Mouse (Mus musculus) myocyte (in vitro differentiated cells): ENCODE measurements around the gene Ahnak. TPM values are rescaled to one million over a fixed set of nuclear protein-coding genes. Genes with fewer than 3 reads are reported as not detected.
"Not testable (repeated sequence)": the region's sequence is repeated elsewhere in the genome, so short reads cannot be mapped to it uniquely, and the experiment has no call there.

ENCODE experiments used
- H3K27me3 ChIP-seq: one replicate; pipeline ENCODE4 v1.6.1; 2011; ENCODE audit not compliant: control insufficient read depth, insufficient read depth, insufficient read length
- H3K36me3 ChIP-seq: one replicate; pipeline ENCODE4 v1.6.1; 2011; ENCODE audit not compliant: control insufficient read depth, insufficient read depth
- H3K4me2 ChIP-seq: one replicate; pipeline ENCODE4 v1.6.1; 2011; ENCODE audit warnings: low read depth, control low read depth
- H3K4me3 ChIP-seq: one replicate; pipeline ENCODE4 v1.5.1; 2011; ENCODE audit warnings: mild to moderate bottlenecking, control low read depth, moderate library complexity
- H3K79me2 ChIP-seq: one replicate; pipeline ENCODE4 v1.6.1; 2011; ENCODE audit not compliant: control insufficient read depth, insufficient read depth
- H3ac ChIP-seq: one replicate; pipeline ENCODE4 v1.6.1; 2011; ENCODE audit not compliant: control insufficient read depth, insufficient read length
- CEBPB ChIP-seq: IDR thresholded peaks from 2 replicates; pipeline ENCODE4 v1.6.1; 2011; ENCODE audit warnings: mild to moderate bottlenecking, moderate library complexity; ENCODE audit not compliant: poor library complexity, insufficient read depth, severe bottlenecking
- E2F4 ChIP-seq: IDR thresholded peaks from one replicate; pipeline ENCODE4 v1.6.1; 2011; ENCODE audit warnings: mild to moderate bottlenecking, control low read depth, moderate library complexity; ENCODE audit not compliant: insufficient read depth
- MAX ChIP-seq: IDR thresholded peaks from one replicate; pipeline ENCODE4 v1.6.1; 2011; ENCODE audit warnings: low read depth, mild to moderate bottlenecking, control low read depth
- MYOD1 ChIP-seq, 3 experiments: IDR thresholded peaks; one replicate each; pipeline ENCODE4 v1.6.1; 2011; ENCODE audit warnings: control low read depth in 2 of 3, low read depth in 2 of 3, mild to moderate bottlenecking in 2 of 3, moderate library complexity in 1 of 3; ENCODE audit not compliant: insufficient read length in 2 of 3, control insufficient read depth in 1 of 3
- MYOG ChIP-seq, 3 experiments: IDR thresholded peaks; one replicate each; pipeline ENCODE4 v1.6.1; 2011; ENCODE audit warnings: control low read depth in 2 of 3, low read depth in 2 of 3, mild to moderate bottlenecking in 2 of 3; ENCODE audit not compliant: insufficient read length in 2 of 3, control insufficient read depth in 1 of 3, insufficient read depth in 1 of 3
- POLR2A ChIP-seq: IDR thresholded peaks from one replicate; pipeline ENCODE4 v1.6.1; 2011; ENCODE audit warnings: low read depth, mild to moderate bottlenecking, control low read depth, moderate library complexity; ENCODE audit not compliant: insufficient read length
- POLR2AphosphoS2 ChIP-seq: IDR thresholded peaks from one replicate; pipeline ENCODE4 v1.6.1; 2011; ENCODE audit warnings: low read depth, control low read depth; ENCODE audit not compliant: insufficient read length
- REST ChIP-seq: IDR thresholded peaks from one replicate; pipeline ENCODE4 v1.6.1; 2011; ENCODE audit warnings: mild to moderate bottlenecking, control low read depth, moderate library complexity; ENCODE audit not compliant: insufficient read depth, insufficient read length
- SRF ChIP-seq: IDR thresholded peaks from one replicate; pipeline ENCODE4 v1.6.1; 2011; ENCODE audit warnings: low read depth; ENCODE audit not compliant: control insufficient read depth, insufficient read length
- TCF12 ChIP-seq: IDR thresholded peaks from one replicate; pipeline ENCODE4 v1.6.1; 2011; ENCODE audit warnings: mild to moderate bottlenecking, control low read depth; ENCODE audit not compliant: poor library complexity, insufficient read depth, severe bottlenecking
- TCF3 ChIP-seq: IDR thresholded peaks from one replicate; pipeline ENCODE4 v1.6.1; 2011; ENCODE audit warnings: low read depth, control low read depth; ENCODE audit not compliant: insufficient read length
- USF1 ChIP-seq: IDR thresholded peaks from one replicate; pipeline ENCODE4 v1.6.1; 2011; ENCODE audit warnings: low read depth, mild to moderate bottlenecking, control low read depth, moderate library complexity
- polyA plus RNA-seq: library from polyadenylated mRNA; unstranded; fragments of >200 nt; fragmentation: generic; extraction: Trizol; gene quantifications from one replicate; pipeline ENCODE4 v1.2.1, GENCODE M21; 2012; ENCODE audit warnings: missing spikeins

Ahnak gene
- polyA plus RNA-seq, 1 experiment = 93.3 TPM

DNA sequence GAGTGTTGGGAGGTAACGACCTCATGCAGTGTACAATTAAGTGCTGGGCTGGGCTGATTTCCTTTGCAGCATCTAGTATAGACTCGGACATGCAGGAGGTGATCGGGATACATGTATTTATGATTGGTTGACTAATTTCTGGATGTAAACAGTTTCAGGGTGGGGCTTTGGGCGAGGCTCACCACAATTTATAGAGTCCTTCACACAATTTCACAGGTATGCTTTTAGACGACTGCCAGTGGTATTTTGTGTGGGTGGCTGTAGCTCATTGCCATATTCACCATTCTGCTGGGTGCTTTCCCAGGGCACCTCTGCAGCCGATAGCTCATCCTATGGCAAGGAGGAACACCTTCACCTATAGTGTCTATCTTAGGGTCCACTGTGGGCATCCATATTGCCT, 9.5 kb downstream of the Ahnak start:
- H3K27me3 ChIP-seq = no peaks in the 10 kb centered on the region
- peak overlapping the region; percentile 100 for H3K4me2 ChIP-seq
- H3K4me3 ChIP-seq = no peak overlapping the region

DNA sequence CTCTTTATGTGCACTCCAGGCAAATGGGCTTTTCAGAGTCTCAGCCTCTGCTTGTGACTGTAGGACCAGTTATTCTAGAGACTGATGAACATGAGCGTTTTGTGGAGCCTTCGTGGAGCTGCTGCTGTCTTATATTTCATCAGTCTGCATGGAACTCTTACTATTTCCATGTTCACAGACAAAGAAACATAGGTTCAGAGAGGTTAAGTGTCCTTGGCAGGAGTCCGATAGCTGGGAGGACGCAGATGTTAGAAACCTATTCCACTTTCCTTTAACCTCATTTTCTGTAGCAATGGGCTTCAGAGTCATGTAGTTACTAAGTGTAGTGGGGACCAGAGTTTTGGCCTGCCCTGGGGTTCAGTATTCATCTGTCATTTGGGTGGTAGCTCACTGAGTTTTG, 10.1 kb downstream of the Ahnak start:
- peaks cover 99% of the 10 kb centered on the region for H3K79me2 ChIP-seq
- peaks cover 53% of the 10 kb centered on the region for H3K36me3 ChIP-seq
- TF ChIP-seq POLR2A (no peak), MYOG (IDR thresholded peaks at IDR 0.05; ENCODE audit: control insufficient read depth in 1 of 3, insufficient read depth in 1 of 3, insufficient read length in 2 of 3, low read depth in 2 of 3) (no peak), SRF (no peak), REST (no peak), MYOD1 (IDR thresholded peaks at IDR 0.05; ENCODE audit: control insufficient read depth in 1 of 3, insufficient read length in 2 of 3, low read depth in 2 of 3) (no peak)
- H3K4me3 ChIP-seq = no peak overlapping the region
- H3ac ChIP-seq = no peak overlapping the region
- no peaks in the 10 kb centered on the region for H3K27me3 ChIP-seq
- peak overlapping the region; percentile 100 for H3K4me2 ChIP-seq

More for the DNA sequence above, 9.5 kb downstream of the Ahnak start:
- TF ChIP-seq SRF = no peak
- TF ChIP-seq MYOD1 (IDR thresholded peaks at IDR 0.05; ENCODE audit: control insufficient read depth in 1 of 3, insufficient read length in 2 of 3, low read depth in 2 of 3) = no peak
- TF ChIP-seq CEBPB = no peak
- TF ChIP-seq POLR2AphosphoS2 = no peak
- no peak for TF ChIP-seq USF1
- no peak for TF ChIP-seq POLR2A
- no peak for TF ChIP-seq TCF12
- TF ChIP-seq MYOG (IDR thresholded peaks at IDR 0.05; ENCODE audit: control insufficient read depth in 1 of 3, insufficient read depth in 1 of 3, insufficient read length in 2 of 3, low read depth in 2 of 3) = no peak
- H3ac ChIP-seq = no peak overlapping the region
- H3K79me2 ChIP-seq = peaks cover 99% of the 10 kb centered on the region
- H3K36me3 ChIP-seq = peaks cover 47% of the 10 kb centered on the region

DNA sequence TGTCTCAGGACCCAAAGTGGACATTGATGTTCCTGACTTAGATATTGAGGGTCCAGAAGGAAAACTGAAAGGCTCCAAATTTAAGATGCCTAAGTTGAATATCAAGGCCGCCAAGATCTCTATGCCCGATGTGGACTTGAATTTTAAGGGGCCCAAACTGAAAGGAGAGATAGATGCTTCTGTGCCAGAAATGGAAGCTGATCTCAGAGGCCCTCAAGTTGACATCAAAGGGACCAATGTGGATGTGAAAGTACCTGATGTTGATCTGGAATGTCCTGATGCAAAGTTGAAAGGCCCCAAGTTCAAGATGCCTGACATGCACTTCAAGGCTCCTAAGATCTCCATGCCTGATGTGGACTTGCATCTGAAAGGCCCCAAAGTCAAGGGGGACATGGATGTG, 17.8 kb downstream of the Ahnak start:
- not testable (repeated sequence) for H3K4me3 ChIP-seq, H3ac ChIP-seq, H3K4me2 ChIP-seq, H3K27me3 ChIP-seq
- Histone ChIP-seq H3K79me2 (peaks cover 57% of the 10 kb centered on the region), H3K36me3 (peaks cover 66% of the 10 kb centered on the region)

DNA sequence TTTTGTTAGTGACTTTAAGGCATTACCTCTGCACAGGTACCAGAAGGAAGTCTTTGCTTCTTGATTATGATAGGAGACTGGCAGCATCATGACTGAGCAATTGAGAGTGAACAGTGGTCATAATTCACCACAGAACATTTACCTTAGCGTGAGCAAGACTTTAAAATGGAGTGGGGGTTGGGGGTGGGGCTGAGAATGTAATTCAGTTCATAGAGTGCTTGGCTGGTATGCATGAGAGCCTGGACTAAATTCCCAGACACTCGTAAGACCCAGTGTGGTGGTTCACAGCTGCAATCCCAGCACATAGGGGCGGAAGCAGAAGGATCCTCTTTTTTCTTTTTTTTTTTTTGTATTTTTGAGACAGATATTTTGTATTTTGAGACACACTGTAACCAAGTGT, 30.2 kb downstream of the Ahnak start:
- H3K4me3 ChIP-seq = no peak overlapping the region
- H3K36me3 ChIP-seq = peaks cover 59% of the 10 kb centered on the region
- H3K79me2 ChIP-seq = peaks cover under 1% of the 10 kb centered on the region
- TF ChIP-seq REST (no peak), E2F4 (no peak), TCF12 (no peak), POLR2AphosphoS2 (no peak), CEBPB (no peak), USF1 (no peak), MYOD1 (IDR thresholded peaks at IDR 0.05; ENCODE audit: control insufficient read depth in 1 of 3, insufficient read length in 2 of 3, low read depth in 2 of 3) (no peak), SRF (no peak), TCF3 (no peak), POLR2A (no peak), MYOG (IDR thresholded peaks at IDR 0.05; ENCODE audit: control insufficient read depth in 1 of 3, insufficient read depth in 1 of 3, insufficient read length in 2 of 3, low read depth in 2 of 3) (no peak), MAX (no peak)
- H3K27me3 ChIP-seq = no peaks in the 10 kb centered on the region
- H3K4me2 ChIP-seq = no peak overlapping the region
- no peak overlapping the region for H3ac ChIP-seq

DNA sequence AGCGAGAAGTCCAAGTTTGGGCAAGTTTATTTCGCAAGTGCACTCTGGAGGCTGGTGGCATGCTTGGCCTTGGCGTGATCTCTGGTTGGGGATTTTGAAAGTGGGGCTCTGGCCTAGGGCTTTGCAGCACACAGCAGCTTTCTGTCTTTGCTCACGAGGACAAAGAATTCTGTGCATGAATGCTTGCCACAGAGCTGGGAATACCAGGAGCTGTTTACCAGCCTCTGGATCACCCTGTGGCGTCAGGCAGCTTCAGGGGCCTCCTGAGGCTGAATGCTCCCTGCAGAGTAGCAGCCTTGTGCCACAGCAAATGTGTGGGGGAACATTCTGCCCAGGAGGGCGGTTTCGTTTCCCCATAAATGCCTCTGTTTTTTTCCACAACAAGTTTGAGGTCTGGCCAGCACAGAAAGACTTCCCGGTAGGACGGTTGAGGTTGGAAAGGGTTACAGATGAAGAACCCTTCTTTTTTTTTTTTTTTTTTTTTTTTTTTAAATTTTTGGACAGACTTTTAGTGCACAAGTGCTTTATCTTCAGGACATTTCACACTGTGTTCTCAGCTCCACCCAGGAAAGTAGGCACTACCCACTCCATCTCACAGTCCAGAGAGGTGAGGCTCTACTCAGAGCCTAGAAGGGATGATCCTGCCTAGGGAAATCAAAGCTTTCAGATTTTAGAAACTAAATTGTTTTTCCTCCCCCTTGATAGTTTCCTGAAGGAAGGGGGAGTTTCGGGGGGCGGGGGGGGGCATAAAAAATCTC, 34.1 kb downstream of the Ahnak start:
- no peak overlapping the region for H3K4me3 ChIP-seq
- H3ac ChIP-seq = no peak overlapping the region
- no peaks in the 10 kb centered on the region for H3K79me2 ChIP-seq
- 0 out of 2 replicates have a peak, but pooled peaks have one; percentile 10 for TF ChIP-seq CEBPB
- peak in 1 of 3 experiments; percentile 11 for TF ChIP-seq MYOG (IDR thresholded peaks at IDR 0.05; ENCODE audit: control insufficient read depth in 1 of 3, insufficient read depth in 1 of 3, insufficient read length in 2 of 3, low read depth in 2 of 3)
- no peak for TF ChIP-seq USF1
- H3K4me2 ChIP-seq = no peak overlapping the region
- H3K36me3 ChIP-seq = peaks cover 27% of the 10 kb centered on the region
- H3K27me3 ChIP-seq = no peaks in the 10 kb centered on the region
